Mouse (Mus musculus) limb, embryonic 14.5 days (tissue): ENCODE results near the gene Rpl11. TPM values are rescaled to one million over a fixed set of nuclear protein-coding genes. Genes with fewer than 3 reads are reported as not detected.

ENCODE experiments used
- ATAC-seq: fragments of 200-750 bp; cut with Nextera tagmentation; 2 replicates; pipeline ENCODE4 v1.8.0; 2017; ENCODE audit warnings: low read depth, moderate number of reproducible peaks, moderate TSS enrichment; ENCODE audit not compliant: low FRiP score
- DNase-seq: peaks from one replicate; pipeline ENCODE4 v3.0.0-alpha.2; 2015; ENCODE audit warnings: low spot score
- H3K27ac ChIP-seq: fragments of 300-500 bp; sonication (generic); replicated peaks from 2 replicates; pipeline ENCODE4 v1.5.1; 2014; ENCODE audit warnings: low read depth, mild to moderate bottlenecking, low read length, moderate library complexity, mixed read lengths
- H3K27me3 ChIP-seq: fragments of 300-500 bp; sonication (generic); 2 replicates; pipeline ENCODE4 v1.6.1; 2014; ENCODE audit warnings: low read length, mixed read lengths; ENCODE audit not compliant: control insufficient read depth, insufficient read depth
- H3K36me3 ChIP-seq: fragments of 300-500 bp; sonication (generic); 2 replicates; pipeline ENCODE4 v1.6.1; 2014; ENCODE audit warnings: mild to moderate bottlenecking, low read length, moderate library complexity, mixed read lengths; ENCODE audit not compliant: control insufficient read depth, insufficient read depth
- H3K4me1 ChIP-seq: fragments of 300-500 bp; sonication (generic); 2 replicates; pipeline ENCODE4 v1.6.1; 2014; ENCODE audit warnings: antibody characterized with exemption, low read length, mixed read lengths; ENCODE audit not compliant: control insufficient read depth, insufficient read depth
- H3K4me2 ChIP-seq: fragments of 300-500 bp; sonication (generic); replicated peaks from 2 replicates; pipeline ENCODE4 v1.6.1; 2014; ENCODE audit warnings: low read depth, mild to moderate bottlenecking, low read length, moderate library complexity; ENCODE audit not compliant: severe bottlenecking
- H3K4me3 ChIP-seq: fragments of 300-500 bp; sonication (generic); replicated peaks from 2 replicates; pipeline ENCODE4 v1.5.1; 2014; ENCODE audit warnings: low read length
- H3K9ac ChIP-seq: fragments of 300-500 bp; sonication (generic); 2 replicates; pipeline ENCODE4 v1.6.1; 2014; ENCODE audit warnings: mild to moderate bottlenecking, low read depth, low read length, moderate library complexity; ENCODE audit not compliant: severe bottlenecking
- H3K9me3 ChIP-seq: fragments of 300-500 bp; sonication (generic); 2 replicates; pipeline ENCODE4 v1.6.1; 2016; ENCODE audit warnings: low read length; ENCODE audit not compliant: control insufficient read depth
- POLR2A ChIP-seq: fragments of 200-500 bp; IDR thresholded peaks from 2 replicates; pipeline ENCODE4 v1.8.0; 2012; ENCODE audit warnings: inconsistent platforms, mild to moderate bottlenecking, moderate library complexity, borderline replicate concordance; ENCODE audit not compliant: insufficient read depth, insufficient read length; ENCODE audit errors: extremely low read depth
- WGBS: fragments of 180-500 bp; shearing (Covaris S2); extraction: QIAGEN DNeasy Blood & Tissue Kit; methylation state at CpG from one replicate; pipeline ENCODE4 v1.1.7; 2014; 5-methylcytosine and 5-hydroxymethylcytosine counted together
- polyA plus RNA-seq, 2 experiments: library from polyadenylated mRNA; depleted of rRNA in 1 of 2; stranded (reverse) in 1 of 2; unstranded in 1 of 2; fragments of >200 nt; fragmentation: Nextera tagmentation in 1 of 2; extraction: Ambion mirVana in 1 of 2; gene quantifications; 2 replicates each; pipeline versions ENCODE4 v1.2.1 to v1.2.3; 2012 to 2014

Rpl11 gene
- polyA plus RNA-seq, 2 experiments, result 591 to 1,343 TPM

GRCm38 (mm10) chr4:136010586-136010985 is 42.6 kb downstream of the Rpl11 start:
- no peak for TF ChIP-seq POLR2A
- 91% methylated on average over 4 of the region's 4 CpGs for WGBS
- no peak for ATAC-seq

GRCm38 (mm10) chr4:136008782-136009447 is 44.3 kb downstream of the Rpl11 start:
- H3K27ac ChIP-seq, result no peak overlapping the region
- no peak for DNase-seq
- peaks cover 89% of the 10 kb centered on the region for H3K36me3 ChIP-seq

More at GRCm38 (mm10) chr4:136010586-136010985, 42.6 kb downstream of the Rpl11 start:
- Histone ChIP-seq H3K4me2 (no peak overlapping the region), H3K9me3 (no peaks in the 10 kb centered on the region), H3K4me1 (no peaks in the 10 kb centered on the region), H3K36me3 (peaks cover 80% of the 10 kb centered on the region), H3K4me3 (no peak overlapping the region), H3K27me3 (no peaks in the 10 kb centered on the region), H3K9ac (no peak overlapping the region), H3K27ac (no peak overlapping the region)
- no peak for DNase-seq

GRCm38 (mm10) chr4:136006821-136007220 is 46.4 kb downstream of the Rpl11 start:
- 93% methylated on average over 3 of the region's 3 CpGs for WGBS
- H3K36me3 ChIP-seq, result peaks cover 89% of the 10 kb centered on the region
- H3K9me3 ChIP-seq, result no peaks in the 10 kb centered on the region
- H3K9ac ChIP-seq, result no peak overlapping the region
- no peak for TF ChIP-seq POLR2A
- no peak overlapping the region for H3K27ac ChIP-seq
- no peak overlapping the region for H3K4me2 ChIP-seq
- ATAC-seq, result no peak
- H3K27me3 ChIP-seq, result no peaks in the 10 kb centered on the region
- no peaks in the 10 kb centered on the region for H3K4me1 ChIP-seq
- H3K4me3 ChIP-seq, result no peak overlapping the region
- DNase-seq, result no peak

More at GRCm38 (mm10) chr4:136008782-136009447, 44.3 kb downstream of the Rpl11 start:
- 97% methylated on average over 8 of the region's 8 CpGs for WGBS
- no peaks in the 10 kb centered on the region for H3K27me3 ChIP-seq
- no peaks in the 10 kb centered on the region for H3K9me3 ChIP-seq
- TF ChIP-seq POLR2A, result no peak
- H3K4me1 ChIP-seq, result no peaks in the 10 kb centered on the region
- H3K4me2 ChIP-seq, result no peak overlapping the region
- no peak for ATAC-seq
- no peak overlapping the region for H3K9ac ChIP-seq
- H3K4me3 ChIP-seq, result no peak overlapping the region

GRCm38 (mm10) chr4:136004921-136005320 is 48.3 kb downstream of the Rpl11 start:
- Histone ChIP-seq H3K9me3 (no peaks in the 10 kb centered on the region), H3K27me3 (no peaks in the 10 kb centered on the region), H3K27ac (no peak overlapping the region), H3K36me3 (peaks cover 73% of the 10 kb centered on the region), H3K4me3 (no peak overlapping the region), H3K4me1 (no peaks in the 10 kb centered on the region), H3K4me2 (no peak overlapping the region), H3K9ac (no peak overlapping the region)
- no peak for TF ChIP-seq POLR2A
- DNase-seq (no peak), ATAC-seq (no peak)
- WGBS, result 94% methylated on average over 2 of the region's 2 CpGs

- ATAC-seq, result no peak
- TF ChIP-seq POLR2A, result no peak
- WGBS, result 89% methylated on average over 5 of the region's 5 CpGs
- no peaks in the 10 kb centered on the region for H3K9me3 ChIP-seq
- H3K4me2 ChIP-seq, result no peak overlapping the region
- no peak for DNase-seq
- no peak overlapping the region for H3K27ac ChIP-seq
- H3K9ac ChIP-seq, result no peak overlapping the region
- H3K4me1 ChIP-seq, result no peaks in the 10 kb centered on the region
- H3K27me3 ChIP-seq, result no peaks in the 10 kb centered on the region
- no peak overlapping the region for H3K4me3 ChIP-seq
- H3K36me3 ChIP-seq, result peaks cover 66% of the 10 kb centered on the region
Measured at GRCm38 (mm10) chr4:136004107-136004675, 49.0 kb downstream of the Rpl11 start.
